Mouse (Mus musculus): ENCODE measurements around the gene Tsc22d1.

Gene Tsc22d1

GRCm38 (mm10) chr14:76442160-76442559 is 27.4 kb downstream of the Tsc22d1 start:
- no peak for DNase-seq (ENCODE audit: low spot score)

GRCm38 (mm10) chr14:76448987-76449386 is 34.2 kb downstream of the Tsc22d1 start:
- no peak for DNase-seq (ENCODE audit: low spot score)

- DNase-seq (ENCODE audit: low spot score), result no peak
Observed at GRCm38 (mm10) chr14:76451011-76451410, 36.2 kb downstream of the Tsc22d1 start.

- DNase-seq (ENCODE audit: low spot score), result no peak
Observed at GRCm38 (mm10) chr14:76452751-76453360, 38.1 kb downstream of the Tsc22d1 start.

GRCm38 (mm10) chr14:76454673-76455072 is 39.9 kb downstream of the Tsc22d1 start:
- DNase-seq (ENCODE audit: low spot score), result no peak

- no peak for DNase-seq (ENCODE audit: low spot score)
Observed at GRCm38 (mm10) chr14:76455159-76455558, 40.4 kb downstream of the Tsc22d1 start.

GRCm38 (mm10) chr14:76457696-76458095 is 42.9 kb downstream of the Tsc22d1 start:
- DNase-seq (ENCODE audit: low spot score), result no peak

- DNase-seq (ENCODE audit: low spot score), result no peak
Observed at GRCm38 (mm10) chr14:76460181-76460580, 45.4 kb downstream of the Tsc22d1 start.

- no peak for DNase-seq (ENCODE audit: low spot score)
Observed at GRCm38 (mm10) chr14:76461182-76461775, 46.5 kb downstream of the Tsc22d1 start.

GRCm38 (mm10) chr14:76463414-76464098 is 48.8 kb downstream of the Tsc22d1 start:
- DNase-seq (ENCODE audit: low spot score), result no peak

GRCm38 (mm10) chr14:76464967-76465366 is 50.2 kb downstream of the Tsc22d1 start:
- no peak for DNase-seq (ENCODE audit: low spot score)

GRCm38 (mm10) chr14:76466641-76467323 is 52.0 kb downstream of the Tsc22d1 start:
- DNase-seq (ENCODE audit: low spot score), result peak; percentile 80

- DNase-seq (ENCODE audit: low spot score), result no peak
Observed at GRCm38 (mm10) chr14:76467932-76468331, 53.2 kb downstream of the Tsc22d1 start.

- DNase-seq (ENCODE audit: low spot score), result no peak
Observed at GRCm38 (mm10) chr14:76471301-76471700, 56.5 kb downstream of the Tsc22d1 start.

GRCm38 (mm10) chr14:76472487-76472886 is 57.7 kb downstream of the Tsc22d1 start:
- no peak for DNase-seq (ENCODE audit: low spot score)

GRCm38 (mm10) chr14:76473404-76473803 is 58.6 kb downstream of the Tsc22d1 start:
- peak; percentile 87 for DNase-seq (ENCODE audit: low spot score)

GRCm38 (mm10) chr14:76474165-76474564 is 59.4 kb downstream of the Tsc22d1 start:
- no peak for DNase-seq (ENCODE audit: low spot score)

GRCm38 (mm10) chr14:76476770-76477169 is 62.0 kb downstream of the Tsc22d1 start:
- DNase-seq (ENCODE audit: low spot score), result no peak

GRCm38 (mm10) chr14:76478076-76478475 is 63.3 kb downstream of the Tsc22d1 start:
- DNase-seq (ENCODE audit: low spot score), result no peak

- peak; percentile 55 for DNase-seq (ENCODE audit: low spot score)
Observed at GRCm38 (mm10) chr14:76478616-76479015, 63.9 kb downstream of the Tsc22d1 start.

- peak; percentile 76 for DNase-seq (ENCODE audit: low spot score)
Observed at GRCm38 (mm10) chr14:76479867-76480266, 65.1 kb downstream of the Tsc22d1 start.

GRCm38 (mm10) chr14:76480507-76480906 is 65.7 kb downstream of the Tsc22d1 start:
- no peak for DNase-seq (ENCODE audit: low spot score)

GRCm38 (mm10) chr14:76483701-76484100 is 68.9 kb downstream of the Tsc22d1 start:
- DNase-seq (ENCODE audit: low spot score), result no peak

All from embryo, embryonic 10 days (tissue).